8 mouse cellular contexts compared by ENCODE assay signal in genomic region chrX:163912791-163913190, GRCm38 (mm10). TPM values are rescaled to one million over a fixed set of nuclear protein-coding genes. Genes with fewer than 3 reads are reported as not detected.
A peak's percentile ranks its signal among the peaks of the same experiment; 100 is the strongest.
DNase-seq lines count a peak whose midpoint lies in the region.

No protein-coding gene starts in this region.

- peaks cover 8% of the 10 kb centered on the region for H3K36me3 ChIP-seq in embryonic facial prominence, embryonic 10.5 days (replicated peaks)

- H3K9me3 ChIP-seq in embryonic facial prominence, embryonic 10.5 days = peaks cover 11% of the 10 kb centered on the region

- DNase-seq in kidney, adult 9 months = peak; percentile 4
- no peak for DNase-seq in kidney, adult 11 months
- DNase-seq in 416B (ENCODE audit: low read depth) (peak; percentile 24), ES-CJ7 (ENCODE audit: low read depth, low spot score) (peak; percentile 43)
- peak; percentile 14 for DNase-seq in embryonic facial prominence, embryonic 10.5 days (ENCODE audit: low spot score)
- DNase-seq in thymus, postnatal 10 days (ENCODE audit: low spot score in 2 of 2) = peak; percentile 16 to 43
- no peak for DNase-seq in gastrocnemius, postnatal 4 days (ENCODE audit: low spot score in 2 of 2)
- no peak for DNase-seq in right cerebral cortex, postnatal 14 days

- no peak overlapping the region for H3K27ac ChIP-seq in embryonic facial prominence, embryonic 10.5 days (replicated peaks)

- H3K4me1 ChIP-seq in embryonic facial prominence, embryonic 10.5 days = no peaks in the 10 kb centered on the region

- H3K4me3 ChIP-seq in embryonic facial prominence, embryonic 10.5 days = no peak overlapping the region

- peaks cover 58% of the 10 kb centered on the region for H3K27me3 ChIP-seq in embryonic facial prominence, embryonic 10.5 days (replicated peaks; ENCODE audit: low read depth, poor library complexity, severe bottlenecking)

RNA-seq across cellular contexts. Expression of gene Ap1s2, which starts 4.0 kb away (rescaled TPM):
- 20.8 and 22.7 TPM in 2 replicates for polyA plus RNA-seq in embryonic facial prominence, embryonic 10.5 days (2016; fragmentation: Nextera tagmentation; extraction: Ambion mirVana)
- 10 to 100 TPM; 20.8 to 29.0 TPM for total RNA-seq in gastrocnemius, postnatal 4 days (2021)

RNA-seq across cellular contexts. Expression of gene Zrsr2, which starts 45.7 kb away (rescaled TPM):
- 67.8 and 82.6 TPM in 2 replicates for polyA plus RNA-seq in embryonic facial prominence, embryonic 10.5 days (2016; fragmentation: Nextera tagmentation; extraction: Ambion mirVana)
- total RNA-seq in gastrocnemius, postnatal 4 days (2021) = 10 to 100 TPM; 15.4 to 27.5 TPM

Comparison
In these comparisons a context has a peak if more than half of its experiments do, and no peak if none do; other contexts are left out.
1. DNase-seq: peak in kidney, adult 9 months (single experiment), 416B (single experiment), ES-CJ7 (single experiment), embryonic facial prominence, embryonic 10.5 days (single experiment) and thymus, postnatal 10 days (2 of 2); none in kidney, adult 11 months (single experiment), gastrocnemius, postnatal 4 days (0 of 2) and right cerebral cortex, postnatal 14 days (single experiment).